Mouse (Mus musculus): Measurements from ENCODE around the gene Slamf9. TPM values are rescaled to one million over a fixed set of nuclear protein-coding genes. Genes with fewer than 3 reads are reported as not detected.

Gene Slamf9
- polyA plus RNA-seq, 1 experiment from 2014 or later: 0.48 TPM

DNA sequence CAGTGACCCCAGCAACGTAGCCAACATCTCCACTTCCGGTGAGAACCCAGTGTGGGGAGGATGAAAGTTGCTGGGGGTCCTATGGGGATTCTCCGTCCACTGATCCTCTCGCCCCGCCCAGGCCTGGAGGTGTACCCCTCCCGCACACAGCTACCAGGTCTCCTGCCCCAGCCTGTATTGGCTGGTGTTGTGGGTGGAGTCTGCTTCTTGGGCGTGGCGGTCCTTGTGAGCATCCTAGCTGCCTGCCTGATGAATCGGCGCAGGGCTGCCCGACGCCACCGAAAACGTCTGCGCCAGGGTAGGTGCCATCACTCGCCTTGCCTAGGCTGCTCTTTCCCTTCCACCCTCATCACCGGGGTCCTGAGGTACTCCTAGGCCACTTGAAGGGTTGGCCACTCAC lies 20.9 kb downstream of the Slamf9 start:
- H3K4me3 ChIP-seq (ENCODE audit: low read depth, low read length): no peak overlapping the region
- no peak overlapping the region for H3K9ac ChIP-seq (replicated peaks; ENCODE audit: low read length)
- peaks cover under 1% of the 10 kb centered on the region; the same call in 1 of the 2 replicates for H3K4me1 ChIP-seq (ENCODE audit: control insufficient read depth, insufficient read depth, low read length)
- peaks cover 4% of the 10 kb centered on the region for H3K27me3 ChIP-seq (ENCODE audit: control insufficient read depth, insufficient read depth, low read length)
- WGBS: 82% methylated on average over 17 of the region's 17 CpGs
- H3K27ac ChIP-seq (replicated peaks; ENCODE audit: low read depth, low read length): no peak overlapping the region
- H3K9me3 ChIP-seq (replicated peaks; ENCODE audit: control insufficient read depth, low read length): no peaks in the 10 kb centered on the region
- H3K36me3 ChIP-seq (replicated peaks; ENCODE audit: control insufficient read depth, insufficient read depth, low read depth, low read length): peaks cover 14% of the 10 kb centered on the region
- H3K4me2 ChIP-seq (ENCODE audit: low read depth, low read length): no peak overlapping the region; the same call in 1 of the 2 replicates
- ATAC-seq (replicated peaks; ENCODE audit: insufficient number of reproducible peaks, low FRiP score, low TSS enrichment, low read depth): no peak
- DNase-seq (ENCODE audit: low spot score): no peak

DNA sequence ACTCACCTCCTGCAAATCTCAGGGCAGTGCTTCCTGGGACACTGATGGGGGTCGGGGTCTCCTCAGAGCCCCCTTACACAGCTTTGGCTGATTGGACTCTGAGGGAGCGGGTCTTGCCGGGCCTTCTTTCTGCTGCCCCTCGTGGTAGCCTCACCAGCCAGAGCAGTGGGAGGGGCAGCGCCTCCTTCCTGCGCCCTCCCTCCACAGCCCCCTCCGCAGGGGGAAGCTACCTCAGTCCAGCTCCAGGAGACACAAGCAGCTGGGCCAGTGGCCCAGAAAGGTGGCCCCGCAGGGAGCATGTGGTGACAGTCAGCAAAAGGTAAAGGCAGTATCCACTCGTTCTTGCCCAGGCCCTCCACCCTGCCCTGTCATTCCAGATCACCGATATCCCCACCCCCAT lies 22.3 kb downstream of the Slamf9 start:
- Histone ChIP-seq H3K4me2 (ENCODE audit: low read depth, low read length) (no peak overlapping the region), H3K4me3 (ENCODE audit: low read depth, low read length) (no peak overlapping the region), H3K9ac (replicated peaks; ENCODE audit: low read length) (no peak overlapping the region), H3K27me3 (ENCODE audit: control insufficient read depth, insufficient read depth, low read length) (peaks cover 7% of the 10 kb centered on the region), H3K27ac (replicated peaks; ENCODE audit: low read depth, low read length) (no peak overlapping the region), H3K9me3 (replicated peaks; ENCODE audit: control insufficient read depth, low read length) (no peaks in the 10 kb centered on the region), H3K4me1 (ENCODE audit: control insufficient read depth, insufficient read depth, low read length) (peaks cover 5% of the 10 kb centered on the region; the same call in 1 of the 2 replicates), H3K36me3 (replicated peaks; ENCODE audit: control insufficient read depth, insufficient read depth, low read depth, low read length) (peaks cover 12% of the 10 kb centered on the region)
- DNase-seq (ENCODE audit: low spot score) (no peak), ATAC-seq (replicated peaks; ENCODE audit: insufficient number of reproducible peaks, low FRiP score, low TSS enrichment, low read depth) (no peak)
- 81% methylated on average over 10 of the region's 10 CpGs for WGBS

DNA sequence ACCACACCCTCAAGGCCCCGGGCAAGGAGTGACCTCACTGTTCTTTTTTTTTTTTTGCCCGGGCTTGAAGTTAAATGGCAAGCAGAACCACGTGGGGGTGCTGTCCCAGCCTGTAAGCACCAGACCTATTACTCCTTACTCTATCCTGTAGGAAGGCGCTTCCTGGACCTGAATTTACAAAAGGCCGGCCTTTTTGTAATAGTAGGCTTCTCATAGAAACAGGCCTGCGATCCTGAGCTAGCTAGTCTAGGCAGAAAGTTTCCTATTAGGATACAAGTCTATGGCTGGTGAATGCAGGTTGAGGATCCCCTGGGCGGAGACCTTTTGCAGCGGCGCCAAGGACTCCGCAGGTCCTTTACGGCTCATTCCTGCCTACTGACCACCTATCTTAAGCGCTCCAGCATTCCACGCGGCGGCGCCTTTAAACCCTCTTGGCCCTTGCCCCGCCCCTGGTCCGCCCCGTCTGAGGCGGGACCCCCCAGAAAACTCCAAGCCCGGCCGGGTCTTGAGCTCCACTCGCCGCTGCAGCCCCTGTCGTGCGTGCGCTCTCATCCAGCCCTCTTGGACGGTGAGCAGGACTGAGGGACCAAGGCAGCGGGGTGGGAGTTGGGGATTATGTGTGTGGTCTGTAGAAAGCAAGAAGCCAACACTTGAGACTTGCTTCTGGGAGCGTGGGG lies 24.7 kb downstream of the Slamf9 start, which contains the start of gene Tagln2:
Gene Tagln2, plus strand, starts transcription at position 283 of the 677 bp plus-strand sequence.
- DNase-seq (ENCODE audit: low spot score) (peak; percentile 79), ATAC-seq (replicated peaks; ENCODE audit: insufficient number of reproducible peaks, low FRiP score, low TSS enrichment, low read depth) (peak; percentile 39)
- peaks cover 7% of the 10 kb centered on the region; the same call in 1 of the 2 replicates for H3K4me1 ChIP-seq (ENCODE audit: control insufficient read depth, insufficient read depth, low read length)
- no peaks in the 10 kb centered on the region for H3K9me3 ChIP-seq (replicated peaks; ENCODE audit: control insufficient read depth, low read length)
- peaks cover 7% of the 10 kb centered on the region for H3K27me3 ChIP-seq (ENCODE audit: control insufficient read depth, insufficient read depth, low read length)
- peaks cover 8% of the 10 kb centered on the region for H3K36me3 ChIP-seq (replicated peaks; ENCODE audit: control insufficient read depth, insufficient read depth, low read depth, low read length)
- 1% methylated on average over 30 of the region's 30 CpGs for WGBS
- H3K9ac ChIP-seq (replicated peaks; ENCODE audit: low read length): peak within 1 kb of the TSS; percentile 50
- peak within 1 kb of the TSS; percentile 78 for H3K4me2 ChIP-seq (ENCODE audit: low read depth, low read length)
- H3K4me3 ChIP-seq (ENCODE audit: low read depth, low read length): peak within 1 kb of the TSS; percentile 44
- H3K27ac ChIP-seq (replicated peaks; ENCODE audit: low read depth, low read length): 0 out of 2 replicates have a peak within 1 kb of the TSS, but pooled peaks have one; percentile 2

DNA sequence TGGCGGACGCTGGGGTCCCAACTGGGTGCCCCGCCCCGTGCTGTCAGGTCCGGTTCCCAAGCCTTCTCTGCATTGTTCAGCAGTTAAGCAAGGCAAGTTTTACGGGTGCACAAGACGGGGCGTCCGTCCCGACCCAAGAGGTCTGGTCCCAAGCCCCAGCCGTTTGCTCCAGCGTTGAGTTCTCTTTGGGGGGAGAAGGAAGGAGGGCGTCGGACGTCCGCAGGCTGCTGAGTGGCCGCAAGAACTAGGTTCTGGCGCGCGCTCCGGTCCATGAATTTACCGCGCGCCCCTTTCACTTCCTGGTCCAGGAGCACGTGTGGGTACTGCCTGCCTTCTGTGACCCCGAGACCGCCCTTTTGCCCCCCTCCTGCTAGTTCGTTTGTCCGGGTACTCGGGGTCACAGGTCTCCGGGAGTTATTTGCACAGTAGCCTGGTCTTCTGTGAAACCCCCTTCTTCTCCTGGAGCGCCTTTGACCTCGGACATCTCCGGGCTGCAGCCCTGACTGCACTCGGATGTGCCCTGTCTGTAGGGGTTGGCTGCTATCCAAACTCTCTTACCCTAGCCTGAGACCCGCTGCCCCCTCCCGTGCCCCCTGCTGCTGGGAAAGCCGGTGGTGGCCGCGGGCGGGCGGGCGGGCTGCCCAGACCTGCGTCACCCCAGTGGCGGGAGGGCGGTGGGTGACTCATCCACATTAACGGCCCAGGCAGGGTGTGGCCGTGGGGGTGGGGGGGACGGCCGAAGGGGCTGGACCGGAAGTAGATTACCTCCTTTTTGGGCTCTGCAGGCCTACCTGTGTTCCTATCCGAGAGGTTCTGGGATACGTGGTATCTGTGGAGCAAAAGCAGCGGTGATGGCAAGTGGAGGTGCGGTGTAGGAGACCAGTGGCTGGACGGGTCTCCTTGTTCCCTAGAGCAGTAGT lies 25.6 kb downstream of the Slamf9 start:
- whole genome bisulfite sequencing: under 1% methylated on average over 56 of the region's 56 CpGs
- H3K9ac ChIP-seq (replicated peaks; ENCODE audit: low read length): peak overlapping the region; percentile 50
- H3K27ac ChIP-seq (replicated peaks; ENCODE audit: low read depth, low read length): 0 out of 2 replicates have a peak overlapping the region, but pooled peaks have one; percentile 2
- 0 out of 2 replicates have a peak, but pooled peaks have one; percentile 10 for ATAC-seq (replicated peaks; ENCODE audit: insufficient number of reproducible peaks, low FRiP score, low TSS enrichment, low read depth)
- peaks cover 7% of the 10 kb centered on the region; the same call in 1 of the 2 replicates for H3K4me1 ChIP-seq (ENCODE audit: control insufficient read depth, insufficient read depth, low read length)
- peak overlapping the region; percentile 44 for H3K4me3 ChIP-seq (ENCODE audit: low read depth, low read length)
- H3K4me2 ChIP-seq (ENCODE audit: low read depth, low read length): peak overlapping the region; percentile 78
- peaks cover 7% of the 10 kb centered on the region for H3K27me3 ChIP-seq (ENCODE audit: control insufficient read depth, insufficient read depth, low read length)
- H3K9me3 ChIP-seq (replicated peaks; ENCODE audit: control insufficient read depth, low read length): no peaks in the 10 kb centered on the region
- peaks cover 8% of the 10 kb centered on the region for H3K36me3 ChIP-seq (replicated peaks; ENCODE audit: control insufficient read depth, insufficient read depth, low read depth, low read length)
- no peak for DNase-seq (ENCODE audit: low spot score)

DNA sequence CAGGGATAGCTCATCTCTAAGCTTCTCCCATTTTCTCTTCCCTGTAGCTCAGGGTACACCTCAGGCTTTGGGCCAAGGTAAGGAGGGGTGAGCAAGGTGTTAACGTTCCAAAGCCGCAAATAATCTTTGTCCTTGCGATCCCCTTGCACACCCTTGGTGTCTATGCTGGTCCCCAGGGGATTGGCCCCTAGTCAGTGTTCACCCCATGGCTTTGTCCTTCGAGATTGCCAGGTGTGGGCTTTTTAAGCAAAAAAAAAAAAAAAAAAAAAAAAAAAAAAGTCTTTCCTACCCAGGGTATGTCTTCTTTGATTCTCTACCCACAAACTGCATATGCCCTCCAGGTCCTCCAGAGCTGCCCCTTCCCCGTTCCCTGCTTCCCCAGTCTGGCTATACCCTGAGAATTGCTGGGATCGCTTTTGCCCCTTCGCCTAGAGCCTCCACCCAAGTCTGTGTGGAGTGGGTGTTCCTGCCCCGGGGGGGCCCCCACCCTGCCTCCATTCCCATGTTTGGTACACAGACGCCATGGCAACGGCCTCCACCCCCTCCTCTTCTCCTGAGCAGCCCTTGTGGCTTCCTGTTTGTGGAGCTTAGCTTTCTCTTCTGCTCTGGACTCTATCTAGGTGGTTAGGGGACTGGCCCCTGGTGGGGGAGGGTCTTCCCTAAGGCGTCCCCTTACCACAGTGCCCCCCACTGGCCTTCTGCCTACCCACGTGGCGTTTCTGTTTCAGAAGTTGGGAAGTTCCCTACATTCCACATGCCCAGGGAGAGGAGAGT lies 26.4 kb downstream of the Slamf9 start:
- Histone ChIP-seq H3K27me3 (ENCODE audit: control insufficient read depth, insufficient read depth, low read length) (peaks cover 7% of the 10 kb centered on the region), H3K27ac (replicated peaks; ENCODE audit: low read depth, low read length) (no peak overlapping the region), H3K4me2 (ENCODE audit: low read depth, low read length) (peak overlapping the region; percentile 78), H3K4me3 (ENCODE audit: low read depth, low read length) (peak overlapping the region; percentile 44; the same call in 1 of the 2 replicates), H3K9me3 (replicated peaks; ENCODE audit: control insufficient read depth, low read length) (no peaks in the 10 kb centered on the region), H3K9ac (replicated peaks; ENCODE audit: low read length) (peak overlapping the region; percentile 50), H3K36me3 (replicated peaks; ENCODE audit: control insufficient read depth, insufficient read depth, low read depth, low read length) (peaks cover 5% of the 10 kb centered on the region), H3K4me1 (ENCODE audit: control insufficient read depth, insufficient read depth, low read length) (peaks cover 7% of the 10 kb centered on the region; the same call in 1 of the 2 replicates)
- ATAC-seq (replicated peaks; ENCODE audit: insufficient number of reproducible peaks, low FRiP score, low TSS enrichment, low read depth): no peak
- 30% methylated on average over 13 of the region's 13 CpGs for WGBS
- DNase-seq (ENCODE audit: low spot score): no peak

DNA sequence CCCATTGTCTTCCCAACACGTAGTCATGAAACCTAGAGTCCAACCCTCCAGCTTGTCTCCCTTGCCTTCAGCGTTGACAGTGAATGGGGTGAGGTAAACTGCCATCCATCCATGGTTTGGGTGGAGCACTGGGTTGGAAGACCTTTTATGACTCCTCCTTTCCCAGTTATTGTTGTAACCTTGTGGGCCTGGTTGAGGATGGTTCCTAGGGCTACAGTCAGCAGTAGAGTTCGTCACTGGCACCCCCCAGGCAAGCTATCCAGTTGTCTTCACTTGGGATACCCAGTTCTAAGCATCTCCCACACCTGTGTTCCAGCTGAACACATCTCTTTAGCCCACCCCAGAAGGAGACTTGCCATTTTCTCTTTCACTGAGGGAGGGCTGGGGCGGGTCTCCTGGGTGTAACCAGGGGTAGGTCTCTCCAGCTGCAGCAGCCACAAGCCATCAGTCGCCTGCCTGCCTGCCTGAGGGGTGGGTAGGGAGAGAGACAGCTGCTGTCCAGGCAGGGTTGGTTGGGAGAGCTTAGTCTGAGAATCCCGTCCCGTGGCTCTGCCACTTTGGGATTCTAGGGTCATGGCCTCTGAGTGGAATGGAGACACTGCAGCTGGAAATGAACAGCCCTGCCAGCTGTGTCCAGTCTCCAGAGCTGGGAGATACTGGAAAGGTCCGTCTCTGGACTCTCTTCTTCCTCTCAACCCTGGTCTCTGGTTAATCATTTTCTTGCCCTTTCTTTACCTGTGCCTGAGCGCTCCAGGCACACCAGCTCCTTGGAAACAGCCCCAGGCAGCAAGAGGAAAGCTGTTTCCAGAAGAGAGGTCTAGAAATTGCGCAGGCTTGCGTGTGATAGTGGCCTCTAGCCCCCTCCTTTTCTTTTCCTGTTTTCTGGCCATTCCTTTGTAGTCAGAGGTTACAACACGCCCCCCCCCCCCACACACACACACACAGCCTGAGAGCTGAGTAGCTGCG lies 27.3 kb downstream of the Slamf9 start:
- no peak overlapping the region for H3K4me3 ChIP-seq (ENCODE audit: low read depth, low read length)
- WGBS: 34% methylated on average over 12 of the region's 13 CpGs
- H3K27ac ChIP-seq (replicated peaks; ENCODE audit: low read depth, low read length): no peak overlapping the region
- no peaks in the 10 kb centered on the region for H3K36me3 ChIP-seq (replicated peaks; ENCODE audit: control insufficient read depth, insufficient read depth, low read depth, low read length)
- ATAC-seq (replicated peaks; ENCODE audit: insufficient number of reproducible peaks, low FRiP score, low TSS enrichment, low read depth): no peak
- H3K9me3 ChIP-seq (replicated peaks; ENCODE audit: control insufficient read depth, low read length): no peaks in the 10 kb centered on the region
- peak overlapping the region; percentile 16 for H3K4me2 ChIP-seq (ENCODE audit: low read depth, low read length)
- DNase-seq (ENCODE audit: low spot score): no peak
- peaks cover 7% of the 10 kb centered on the region for H3K27me3 ChIP-seq (ENCODE audit: control insufficient read depth, insufficient read depth, low read length)
- peaks cover 7% of the 10 kb centered on the region; the same call in 1 of the 2 replicates for H3K4me1 ChIP-seq (ENCODE audit: control insufficient read depth, insufficient read depth, low read length)
- no peak overlapping the region for H3K9ac ChIP-seq (replicated peaks; ENCODE audit: low read length)

Measured in embryonic facial prominence, embryonic 11.5 days (tissue).